Mouse (Mus musculus): ENCODE results near the gene Fuom. TPM values are rescaled to one million over a fixed set of nuclear protein-coding genes. Genes with fewer than 3 reads are reported as not detected.

The Fuom gene
- polyA plus RNA-seq (2017; shearing (Covaris generic)): 9.9 TPM

DNA sequence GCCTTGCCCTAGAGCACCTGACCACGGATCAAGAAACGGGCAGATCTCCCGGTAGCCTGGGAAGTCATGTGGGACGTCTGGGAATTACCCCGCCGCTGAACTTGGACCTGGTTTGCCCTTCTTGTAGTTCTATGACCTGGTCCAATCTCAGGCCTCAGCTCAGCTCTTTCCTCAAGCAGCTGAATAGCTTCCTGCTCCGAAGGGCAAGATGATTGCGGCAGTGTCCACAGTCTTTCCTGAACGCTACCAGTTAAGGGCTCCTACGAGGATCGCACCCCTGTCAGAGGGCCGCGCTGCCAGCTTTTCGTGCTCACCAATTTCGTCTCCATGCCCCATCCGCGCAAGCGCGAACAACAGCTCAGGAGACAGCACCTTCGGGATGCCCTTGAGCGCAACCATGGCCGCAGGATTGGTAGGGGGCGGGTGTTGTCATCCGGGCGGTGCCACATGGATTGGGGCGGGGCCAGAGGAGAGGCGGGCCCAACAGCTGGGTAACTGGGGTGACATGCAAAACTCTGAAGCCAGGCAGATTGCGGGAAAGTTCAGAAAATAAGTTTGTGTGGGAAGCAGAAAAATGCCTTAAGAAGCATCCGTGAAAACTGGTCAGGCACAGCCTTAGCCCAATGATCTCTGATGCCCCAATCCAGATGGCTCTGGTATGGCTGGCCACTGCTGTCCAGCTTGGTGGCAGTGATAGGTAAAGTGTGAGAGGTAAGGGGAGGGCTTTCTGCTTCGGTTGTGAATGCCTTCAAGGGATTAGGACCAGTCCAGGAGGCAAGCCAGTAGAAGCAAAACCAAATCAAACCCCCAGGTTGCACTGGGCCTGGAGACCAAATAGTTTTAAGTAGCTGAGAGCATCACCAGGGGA is at the start of gene Fuom:
Gene Fuom, minus strand, starts transcription at position 449 of the 868 bp plus-strand sequence.

GRCm38 (mm10) chr7:140137135-140138020 is 35.1 kb upstream of the Fuom start, which contains the start of gene Mtg1:
TSS of gene Mtg1 (plus strand) at chr7:140137564.

GRCm38 (mm10) chr7:140116329-140117054 is 14.3 kb upstream of the Fuom start, which contains the start of gene Echs1:
TSS of gene Echs1 (minus strand) at chr7:140116476.

DNA sequence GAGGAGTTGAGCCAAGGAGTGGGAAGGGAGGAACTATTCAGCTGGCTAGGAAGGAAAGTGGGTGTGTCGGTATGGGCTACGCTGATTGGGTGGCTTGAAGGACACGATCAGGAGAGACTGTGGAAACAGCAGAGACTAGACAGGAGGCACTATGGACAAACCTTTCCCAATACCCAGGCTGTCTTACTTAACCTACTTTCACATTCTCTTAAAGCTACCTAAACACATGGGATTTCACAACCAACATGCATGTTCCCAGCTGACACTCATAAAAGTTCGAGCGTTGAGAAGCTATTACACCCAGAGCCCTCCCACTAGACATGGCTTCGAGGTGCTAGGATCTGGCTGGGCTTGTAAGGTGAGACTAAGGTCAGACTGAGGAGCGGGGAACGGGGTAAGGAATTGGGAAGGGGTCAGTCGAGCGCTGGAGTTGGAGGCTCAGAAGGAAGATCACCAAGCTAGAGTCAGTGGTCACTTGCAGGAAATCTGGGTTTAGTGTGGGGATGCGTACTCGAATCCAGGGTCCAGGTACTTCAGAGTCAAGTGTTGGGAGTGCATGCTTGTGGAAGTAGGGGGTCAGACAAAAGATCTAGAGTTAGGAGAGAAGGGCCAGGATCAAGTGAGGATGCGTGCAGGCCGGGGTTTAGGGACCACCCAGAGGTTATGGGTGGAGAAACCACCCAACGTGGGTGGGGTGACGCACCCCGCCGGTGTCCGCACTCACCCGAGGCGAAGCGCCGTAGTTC is 13.5 kb upstream of the Fuom start, which contains the start of gene Paox:
Gene Paox, plus strand, starts transcription at position 217 of the 746 bp plus-strand sequence.

DNA sequence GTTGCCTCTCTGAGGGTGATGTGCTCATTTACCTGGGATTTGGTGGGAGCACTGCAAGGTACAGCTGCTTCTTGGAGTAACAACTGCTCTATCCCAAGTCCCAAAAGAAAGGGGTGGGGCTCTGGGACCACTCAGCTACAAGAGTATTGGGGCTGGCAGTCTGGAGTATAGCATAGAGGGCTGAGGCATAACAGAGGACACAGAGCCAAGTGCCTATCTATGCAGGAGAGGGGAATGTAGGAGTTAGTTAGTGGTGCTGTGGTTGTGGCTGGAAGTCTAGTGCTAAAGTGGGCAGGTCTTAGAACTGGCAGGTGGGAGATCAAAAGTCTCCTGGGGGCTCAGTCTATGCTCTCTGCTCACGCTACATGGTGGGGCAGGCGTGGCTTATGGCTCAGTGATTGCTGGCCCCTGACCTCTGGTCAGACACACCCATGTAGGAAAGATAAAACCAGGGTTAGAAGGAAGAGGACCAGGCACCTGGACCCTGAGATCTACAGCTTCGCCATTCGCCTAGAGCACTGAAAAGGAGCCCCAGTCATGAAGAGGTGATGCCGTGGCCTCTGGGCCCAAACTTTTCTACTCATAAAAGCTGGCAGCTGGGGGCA is 9.2 kb downstream of the Fuom start, which contains the start of gene Prap1:
Gene Prap1, plus strand, starts transcription at position 472 of the 605 bp plus-strand sequence.

GRCm38 (mm10) chr7:140082242-140082678 is 20.0 kb downstream of the Fuom start, which contains the start of gene Caly:
TSS of gene Caly (minus strand) at chr7:140082548.

DNA sequence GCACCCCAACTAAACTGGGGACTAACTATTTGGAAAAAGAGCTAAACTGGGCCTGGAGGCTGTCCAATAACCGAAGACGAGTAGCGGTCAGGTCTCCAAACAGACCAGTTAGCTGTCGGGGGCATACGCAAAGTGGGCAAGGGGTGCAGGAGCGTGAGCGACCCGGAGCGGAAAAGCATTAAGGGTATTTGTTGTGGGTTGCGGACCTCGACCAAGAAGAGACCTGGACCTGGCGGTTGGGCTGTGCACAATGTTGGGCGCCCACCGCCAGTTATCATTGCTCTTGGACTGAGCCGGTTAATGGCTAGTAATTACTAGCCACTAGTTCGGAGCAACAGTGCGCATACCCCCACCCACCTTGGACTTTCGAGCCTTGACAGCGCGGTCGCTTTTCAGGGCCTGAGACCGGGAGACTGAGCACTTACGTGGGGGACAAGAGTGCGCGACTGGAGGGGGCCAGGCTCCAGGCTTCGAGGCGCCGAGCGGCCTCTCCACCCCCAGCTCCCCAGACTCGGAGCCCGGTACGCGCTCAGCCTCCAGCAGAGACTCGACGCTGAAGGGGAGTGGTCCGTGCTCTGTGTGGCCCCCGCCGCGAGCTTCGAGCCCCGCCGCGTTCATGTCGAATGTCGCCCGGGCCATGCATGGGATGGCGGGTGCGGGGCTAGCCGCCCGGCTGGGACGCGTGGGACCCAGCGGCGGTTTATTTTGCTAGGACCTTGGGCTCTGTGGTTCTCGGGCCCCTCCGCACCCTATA is 53.7 kb downstream of the Fuom start, which contains the start of gene Msx3:
Gene Msx3, minus strand, starts transcription at position 729 of the 754 bp plus-strand sequence.

Other genes starting within 250 kb of the Fuom start
- gene Kndc1, start 207.7 kb downstream of the Fuom start, polyA plus RNA-seq (2017; shearing (Covaris generic)): 0.74 TPM
- 4.3 TPM for gene Utf1, start 158.7 kb downstream of the Fuom start, polyA plus RNA-seq (2017; shearing (Covaris generic))
- gene 6430531B16Rik, start 123.7 kb downstream of the Fuom start, polyA plus RNA-seq (2017; shearing (Covaris generic)): not detected
- 5.5 TPM for gene Adam8, start 109.9 kb downstream of the Fuom start, polyA plus RNA-seq (2017; shearing (Covaris generic))
- gene Zfp511, start 66.0 kb downstream of the Fuom start, polyA plus RNA-seq (2017; shearing (Covaris generic)): 58.4 TPM
- gene Tubgcp2, start 65.8 kb downstream of the Fuom start, polyA plus RNA-seq (2017; shearing (Covaris generic)): 41.2 TPM
- gene Msx3, start 53.4 kb downstream of the Fuom start, polyA plus RNA-seq (2017; shearing (Covaris generic)): not detected
- gene Caly, start 19.9 kb downstream of the Fuom start, polyA plus RNA-seq (2017; shearing (Covaris generic)): not detected
- gene Prap1, start 9.0 kb downstream of the Fuom start, polyA plus RNA-seq (2017; shearing (Covaris generic)): not detected
- gene Paox, start 13.4 kb upstream of the Fuom start, polyA plus RNA-seq (2017; shearing (Covaris generic)): 7.2 TPM
- 63.4 TPM for gene Echs1, start 14.0 kb upstream of the Fuom start, polyA plus RNA-seq (2017; shearing (Covaris generic))
- 37.2 TPM for gene Mtg1, start 35.1 kb upstream of the Fuom start, polyA plus RNA-seq (2017; shearing (Covaris generic))
- gene Sprn, start 52.4 kb upstream of the Fuom start, polyA plus RNA-seq (2017; shearing (Covaris generic)): not detected
- gene Olfr522, start 62.3 kb upstream of the Fuom start, polyA plus RNA-seq (2017; shearing (Covaris generic)): 0.06 TPM
- gene Olfr523, start 70.8 kb upstream of the Fuom start, polyA plus RNA-seq (2017; shearing (Covaris generic)): 0.06 TPM
- gene Olfr524, start 103.5 kb upstream of the Fuom start, polyA plus RNA-seq (2017; shearing (Covaris generic)): not detected
- gene Cd163l1, start 115.8 kb upstream of the Fuom start, polyA plus RNA-seq (2017; shearing (Covaris generic)): 0.08 TPM
- 0.17 TPM for gene 5830411N06Rik, start 144.8 kb upstream of the Fuom start, polyA plus RNA-seq (2017; shearing (Covaris generic))
- not detected for gene Olfr525, start 218.4 kb upstream of the Fuom start, polyA plus RNA-seq (2017; shearing (Covaris generic))
- not detected for gene Olfr527, start 231.6 kb upstream of the Fuom start, polyA plus RNA-seq (2017; shearing (Covaris generic))